ENCODE assay signal across 9 mouse cellular contexts in genomic region chr10:95266041-95266762, GRCm38 (mm10). TPM values are rescaled to one million over a fixed set of nuclear protein-coding genes. Genes with fewer than 3 reads are reported as not detected.
DNase-seq lines count a peak whose midpoint lies in the region; ATAC-seq and TF ChIP-seq lines count a peak whose summit lies in the region.
"Had no signal": no experiment of that assay in that cellular context is flagged by ENCODE, and none has a peak within 500 bp of the region (broad histone marks: within the 10 kb centered on the region; RNA-seq: fewer than 3 reads in every experiment).

No protein-coding gene starts in this region.

- no peak for TF ChIP-seq CTCF in forebrain, postnatal 0 days (IDR thresholded peaks at IDR 0.05; ENCODE audit: low read depth)
- TF ChIP-seq CTCF in lung, postnatal 0 days (IDR thresholded peaks at IDR 0.05) = no peak
- TF ChIP-seq CTCF in cerebellum, adult 2 months (IDR thresholded peaks at IDR 0.05; ENCODE audit: borderline replicate concordance, insufficient read depth, low read depth, low read length) = no peak

- ATAC-seq in forebrain, embryonic 11.5 days (replicated peaks; ENCODE audit: low FRiP score) = no peak
- no peak for ATAC-seq in forebrain, postnatal 0 days
- 0 out of 2 replicates have a peak, but pooled peaks have one; percentile 14 for ATAC-seq in lung, postnatal 0 days
- ATAC-seq in kidney, embryonic 14.5 days (ENCODE audit: low FRiP score, low TSS enrichment) = no peak

- H3K9me3 ChIP-seq in forebrain, embryonic 11.5 days (ENCODE audit: control insufficient read depth, low read length) = no peaks in the 10 kb centered on the region
- H3K9me3 ChIP-seq in forebrain, postnatal 0 days (ENCODE audit: low read length) = no peaks in the 10 kb centered on the region
- no peaks in the 10 kb centered on the region for H3K9me3 ChIP-seq in heart, embryonic 10.5 days
- H3K9me3 ChIP-seq in lung, postnatal 0 days (ENCODE audit: low read length) = no peaks in the 10 kb centered on the region
- no peaks in the 10 kb centered on the region for H3K9me3 ChIP-seq in kidney, embryonic 14.5 days (ENCODE audit: control insufficient read depth, low read length)

- peak overlapping the region; percentile 28; the same call in 1 of the 2 replicates for H3K9ac ChIP-seq in forebrain, embryonic 11.5 days (ENCODE audit: low read length)
- no peak overlapping the region for H3K9ac ChIP-seq in forebrain, postnatal 0 days
- H3K9ac ChIP-seq in lung, postnatal 0 days (replicated peaks; ENCODE audit: low read depth) = no peak overlapping the region
- H3K9ac ChIP-seq in kidney, embryonic 14.5 days (ENCODE audit: low read depth, low read length) = no peak overlapping the region

- peak overlapping the region; percentile 40 for H3K4me2 ChIP-seq in forebrain, embryonic 11.5 days (ENCODE audit: low read depth, low read length, severe bottlenecking)
- no peak overlapping the region for H3K4me2 ChIP-seq in forebrain, postnatal 0 days (ENCODE audit: low read depth)
- H3K4me2 ChIP-seq in lung, postnatal 0 days (replicated peaks; ENCODE audit: low read depth, low read length) = no peak overlapping the region
- H3K4me2 ChIP-seq in kidney, embryonic 14.5 days (replicated peaks; ENCODE audit: low read depth, low read length) = no peak overlapping the region

- H3K4me3 ChIP-seq in forebrain, embryonic 11.5 days (ENCODE audit: low read depth, low read length) = no peak overlapping the region
- no peak overlapping the region for H3K4me3 ChIP-seq in forebrain, postnatal 0 days (ENCODE audit: low read depth, low read length)
- H3K4me3 ChIP-seq in heart, embryonic 10.5 days = no peak overlapping the region
- H3K4me3 ChIP-seq in lung, postnatal 0 days (ENCODE audit: low read depth, low read length) = no peak overlapping the region
- H3K4me3 ChIP-seq in cerebellum, adult 2 months (replicated peaks; ENCODE audit: insufficient read depth, low read depth, low read length) = no peak overlapping the region
- H3K4me3 ChIP-seq in kidney, embryonic 14.5 days (ENCODE audit: low read length) = no peak overlapping the region

- DNase-seq in forebrain, embryonic 11.5 days (ENCODE audit: low spot score) = no peak
- no peak for DNase-seq in forebrain, postnatal 0 days
- peak; percentile 9 to 16 for DNase-seq in B cell, adult 2 months
- DNase-seq in heart, embryonic 10.5 days (ENCODE audit: low spot score) = no peak
- peak; percentile 52 for DNase-seq in lung, postnatal 0 days (ENCODE audit: low spot score)
- no peak for DNase-seq in thymus, postnatal 10 days (ENCODE audit: low spot score in 2 of 2)
- DNase-seq in cerebellum, adult 2 months = no peak
- DNase-seq: kidney, postnatal 4 days had no signal

- 20% methylated on average over 10 of the region's 10 CpGs for WGBS in forebrain, embryonic 11.5 days
- WGBS in forebrain, postnatal 0 days = 61% methylated on average over 10 of the region's 10 CpGs
- 66% methylated on average over 10 of the region's 10 CpGs for WGBS in heart, embryonic 10.5 days
- WGBS in lung, postnatal 0 days = 72% methylated on average over 10 of the region's 10 CpGs
- 88% methylated on average over 10 of the region's 10 CpGs for WGBS in cerebellum, adult 2 months
- 78% methylated on average over 10 of the region's 10 CpGs for WGBS in kidney, embryonic 14.5 days

- no peaks in the 10 kb centered on the region for H3K36me3 ChIP-seq in forebrain, embryonic 11.5 days (ENCODE audit: control insufficient read depth, insufficient read depth, low read length)
- no peaks in the 10 kb centered on the region for H3K36me3 ChIP-seq in forebrain, postnatal 0 days (ENCODE audit: insufficient read depth)
- peaks cover 2% of the 10 kb centered on the region; the same call in 1 of the 2 replicates for H3K36me3 ChIP-seq in heart, embryonic 10.5 days
- H3K36me3 ChIP-seq in lung, postnatal 0 days (ENCODE audit: insufficient read depth, low read length) = no peaks in the 10 kb centered on the region
- no peaks in the 10 kb centered on the region for H3K36me3 ChIP-seq in kidney, embryonic 14.5 days (ENCODE audit: control insufficient read depth, insufficient read depth, low read length)

- TF ChIP-seq EP300 in lung, postnatal 0 days (IDR thresholded peaks at IDR 0.05) = no peak

- no peak for TF ChIP-seq POLR2A in cerebellum, adult 2 months (IDR thresholded peaks at IDR 0.05; ENCODE audit: borderline replicate concordance, insufficient read depth, low read length)

- no peak overlapping the region for H3K27ac ChIP-seq in forebrain, embryonic 11.5 days (ENCODE audit: low read depth, low read length)
- no peak overlapping the region for H3K27ac ChIP-seq in forebrain, postnatal 0 days (ENCODE audit: low read depth, low read length)
- H3K27ac ChIP-seq in heart, embryonic 10.5 days = peak overlapping the region; percentile 33; the same call in 1 of the 2 replicates
- H3K27ac ChIP-seq in lung, postnatal 0 days (ENCODE audit: low read length) = peak overlapping the region; percentile 80
- H3K27ac ChIP-seq in cerebellum, adult 2 months (ENCODE audit: insufficient read depth, low read length) = no peak overlapping the region
- no peak overlapping the region for H3K27ac ChIP-seq in kidney, embryonic 14.5 days (ENCODE audit: low read depth, low read length)

- peaks cover 11% of the 10 kb centered on the region for H3K4me1 ChIP-seq in forebrain, embryonic 11.5 days (replicated peaks; ENCODE audit: control insufficient read depth, insufficient read depth, low read length)
- H3K4me1 ChIP-seq in forebrain, postnatal 0 days (ENCODE audit: insufficient read depth) = no peaks in the 10 kb centered on the region
- peaks cover 37% of the 10 kb centered on the region for H3K4me1 ChIP-seq in heart, embryonic 10.5 days
- H3K4me1 ChIP-seq in lung, postnatal 0 days (ENCODE audit: insufficient read depth, low read depth, low read length) = peaks cover 6% of the 10 kb centered on the region; the same call in 1 of the 2 replicates
- no peaks in the 10 kb centered on the region for H3K4me1 ChIP-seq in cerebellum, adult 2 months (ENCODE audit: control insufficient read depth, insufficient read depth, low read length)
- H3K4me1 ChIP-seq in kidney, embryonic 14.5 days (ENCODE audit: control insufficient read depth, insufficient read depth, low read length) = no peaks in the 10 kb centered on the region

- peaks cover 4% of the 10 kb centered on the region for H3K27me3 ChIP-seq in forebrain, embryonic 11.5 days (ENCODE audit: control insufficient read depth, insufficient read depth, low read length)
- H3K27me3 ChIP-seq in forebrain, postnatal 0 days (ENCODE audit: insufficient read depth, low read length) = peaks cover 4% of the 10 kb centered on the region; the same call in 1 of the 2 replicates
- H3K27me3 ChIP-seq in heart, embryonic 10.5 days (ENCODE audit: insufficient read depth, poor library complexity, severe bottlenecking) = peaks cover 3% of the 10 kb centered on the region
- H3K27me3 ChIP-seq in lung, postnatal 0 days (replicated peaks; ENCODE audit: insufficient read depth, low read length) = no peaks in the 10 kb centered on the region
- H3K27me3 ChIP-seq in cerebellum, adult 2 months (ENCODE audit: control insufficient read depth, insufficient read depth, low read length) = no peaks in the 10 kb centered on the region
- peaks cover 7% of the 10 kb centered on the region; the same call in 1 of the 2 replicates for H3K27me3 ChIP-seq in kidney, embryonic 14.5 days (ENCODE audit: control insufficient read depth, insufficient read depth, low read length)

RNA-seq across cellular contexts. Expression of gene Cradd, which starts 57.7 kb away (rescaled TPM):
- 15.7 and 16.6 TPM in 2 replicates for polyA plus RNA-seq in forebrain, embryonic 11.5 days (2014; fragmentation: Nextera tagmentation; extraction: Ambion mirVana)
- 8.3 and 10.8 TPM in 2 replicates for total RNA-seq in forebrain, postnatal 0 days (2014; rRNA removed)
- 8.5 and 10.3 TPM in 2 replicates for polyA plus RNA-seq in forebrain, postnatal 0 days (2015; fragmentation: Nextera tagmentation; extraction: Ambion mirVana)
- polyA plus RNA-seq in heart, embryonic 10.5 days (2016; fragmentation: Nextera tagmentation; extraction: Ambion mirVana) = 9.6 and 10.7 TPM in 2 replicates
- 11.9 and 15.4 TPM in 2 replicates for polyA plus RNA-seq in lung, postnatal 0 days (2015; fragmentation: Nextera tagmentation; extraction: Ambion mirVana)
- 10.2 and 11.7 TPM in 2 replicates for polyA plus RNA-seq in cerebellum, adult 2 months (2012; rRNA removed)
- polyA plus RNA-seq in kidney, embryonic 14.5 days (2014; fragmentation: Nextera tagmentation; extraction: Ambion mirVana) = 10.2 and 13.0 TPM in 2 replicates

Comparison
In these comparisons a context has a peak if more than half of its experiments do, and no peak if none do; other contexts are left out.
1. DNase-seq: peak in B cell, adult 2 months (2 of 2) and lung, postnatal 0 days (single experiment); none in forebrain, embryonic 11.5 days (single experiment), forebrain, postnatal 0 days (single experiment), heart, embryonic 10.5 days (single experiment), thymus, postnatal 10 days (0 of 2) and cerebellum, adult 2 months (0 of 2).
2. H3K27ac ChIP-seq: peak in heart, embryonic 10.5 days (single experiment) and lung, postnatal 0 days (single experiment); none in forebrain, embryonic 11.5 days (single experiment), forebrain, postnatal 0 days (single experiment), cerebellum, adult 2 months (single experiment) and kidney, embryonic 14.5 days (single experiment).